ENCODE assay signal across 13 mouse cellular contexts in genomic region chr8:26450543-26450942, GRCm38 (mm10).
"Had no signal": no experiment of that assay in that cellular context is flagged by ENCODE, and none has a peak within 500 bp of the region (broad histone marks: within the 10 kb centered on the region; RNA-seq: fewer than 3 reads in every experiment).

No protein-coding gene starts in this region.

- H3K9me3 ChIP-seq: liver, embryonic 15.5 days; midbrain, embryonic 10.5 days; neural tube, embryonic 15.5 days had no signal

- H3K27ac ChIP-seq: left cerebral cortex, adult 2 months; liver, embryonic 15.5 days; midbrain, embryonic 10.5 days; neural tube, embryonic 15.5 days had no signal

- H3K4me3 ChIP-seq: left cerebral cortex, adult 2 months; liver, embryonic 15.5 days; midbrain, embryonic 10.5 days; myocyte; neural tube, embryonic 15.5 days had no signal

- H3K4me2 ChIP-seq: liver, embryonic 11.5 days; liver, embryonic 15.5 days; neural tube, embryonic 15.5 days had no signal

- H3K36me3 ChIP-seq: liver, embryonic 15.5 days; midbrain, embryonic 10.5 days; neural tube, embryonic 15.5 days had no signal

- H3K4me1 ChIP-seq: liver, embryonic 15.5 days had no signal

- H3K27me3 ChIP-seq: liver, embryonic 15.5 days; neural tube, embryonic 15.5 days had no signal

- H3K9ac ChIP-seq: liver, embryonic 15.5 days; neural tube, embryonic 15.5 days had no signal

- DNase-seq: kidney, postnatal 10 days; lung, adult 2 months; lung, postnatal 10 days; lung, postnatal 4 days; midbrain, embryonic 14.5 days; right cerebral cortex, adult 18-20 months; right cerebral cortex, postnatal 25 days had no signal
